Mouse (Mus musculus): ENCODE measurements around the gene Abcg1.

Gene Abcg1

DNA sequence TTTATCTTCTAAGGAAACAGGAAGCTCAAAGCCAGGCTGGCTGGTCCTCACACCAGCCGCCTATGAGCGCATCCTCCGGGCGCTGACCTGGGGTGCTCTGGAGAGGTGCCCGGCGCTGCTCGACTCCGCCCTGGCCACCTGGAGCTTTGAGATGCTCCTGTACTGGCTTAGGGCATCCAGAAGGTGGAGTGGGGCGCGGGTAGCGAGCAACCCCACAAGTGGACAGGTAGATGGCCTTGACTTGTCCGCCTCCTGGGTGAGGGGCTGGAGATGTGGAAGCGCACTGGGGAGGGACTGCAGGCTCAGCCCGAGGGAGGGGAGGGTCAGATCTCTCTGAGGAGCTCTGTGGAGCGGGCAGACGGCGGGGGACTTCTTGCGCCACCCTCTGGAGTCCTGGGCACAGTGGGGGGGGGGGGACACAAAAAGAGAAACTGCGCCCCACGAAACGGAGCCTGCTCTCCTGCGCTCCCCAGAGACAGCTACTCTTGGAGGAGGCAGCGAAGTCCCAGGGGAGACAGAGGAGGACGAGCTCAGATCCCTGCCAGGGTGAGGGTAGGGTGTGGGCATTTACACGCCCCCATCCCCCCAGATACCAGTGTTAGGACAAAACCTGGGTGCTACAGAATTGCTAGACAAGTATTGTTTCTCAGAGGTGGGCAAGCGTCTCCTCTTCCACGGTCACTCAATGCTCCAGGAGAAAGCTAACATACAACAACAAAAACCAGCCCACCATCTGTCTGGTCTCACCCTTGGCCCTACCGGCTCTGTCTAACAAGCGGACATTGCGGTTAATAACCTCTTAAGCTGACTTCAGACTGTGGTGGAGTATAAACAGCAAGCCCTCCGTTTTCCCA is 643 bp downstream of the Abcg1 start:
- DNase-seq = peak; percentile 55

DNA sequence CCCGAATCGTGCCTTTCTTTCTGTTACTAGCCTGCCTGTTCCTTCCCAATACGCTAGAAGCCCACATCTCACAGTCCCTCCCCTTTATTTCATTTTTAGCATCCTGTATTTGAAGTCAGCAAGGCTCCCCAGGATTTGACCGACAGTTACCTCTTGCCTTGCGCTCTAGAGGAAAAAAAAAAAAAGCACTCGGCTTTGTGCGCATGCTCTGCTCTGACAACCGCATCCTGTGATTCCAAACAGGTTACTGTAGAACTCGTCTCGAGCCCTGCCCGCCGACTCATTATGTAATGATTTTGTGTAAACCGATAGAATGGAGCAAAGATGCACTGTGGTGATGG is 1.2 kb downstream of the Abcg1 start:
- DNase-seq = peak; percentile 90

DNA sequence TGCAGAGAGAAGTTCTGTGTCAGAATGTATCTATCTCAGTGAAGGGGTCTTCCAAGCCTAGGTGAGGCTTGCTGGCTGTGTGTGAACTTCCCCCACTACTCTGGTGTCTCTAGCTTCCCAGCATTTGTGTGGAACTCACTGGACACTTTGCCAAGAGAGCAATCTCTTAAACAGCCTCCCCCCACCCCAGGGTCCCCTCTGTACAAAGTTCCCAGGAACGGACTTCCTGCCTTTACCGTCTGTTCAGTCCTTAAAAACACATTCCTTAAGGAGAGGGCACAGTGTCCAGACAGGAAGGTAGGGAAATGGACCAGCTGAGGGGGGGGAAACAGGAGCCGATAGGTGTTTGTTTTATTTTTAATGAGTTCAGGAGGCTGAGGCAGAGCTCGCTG is 2.7 kb downstream of the Abcg1 start:
- DNase-seq = peak; percentile 18

DNA sequence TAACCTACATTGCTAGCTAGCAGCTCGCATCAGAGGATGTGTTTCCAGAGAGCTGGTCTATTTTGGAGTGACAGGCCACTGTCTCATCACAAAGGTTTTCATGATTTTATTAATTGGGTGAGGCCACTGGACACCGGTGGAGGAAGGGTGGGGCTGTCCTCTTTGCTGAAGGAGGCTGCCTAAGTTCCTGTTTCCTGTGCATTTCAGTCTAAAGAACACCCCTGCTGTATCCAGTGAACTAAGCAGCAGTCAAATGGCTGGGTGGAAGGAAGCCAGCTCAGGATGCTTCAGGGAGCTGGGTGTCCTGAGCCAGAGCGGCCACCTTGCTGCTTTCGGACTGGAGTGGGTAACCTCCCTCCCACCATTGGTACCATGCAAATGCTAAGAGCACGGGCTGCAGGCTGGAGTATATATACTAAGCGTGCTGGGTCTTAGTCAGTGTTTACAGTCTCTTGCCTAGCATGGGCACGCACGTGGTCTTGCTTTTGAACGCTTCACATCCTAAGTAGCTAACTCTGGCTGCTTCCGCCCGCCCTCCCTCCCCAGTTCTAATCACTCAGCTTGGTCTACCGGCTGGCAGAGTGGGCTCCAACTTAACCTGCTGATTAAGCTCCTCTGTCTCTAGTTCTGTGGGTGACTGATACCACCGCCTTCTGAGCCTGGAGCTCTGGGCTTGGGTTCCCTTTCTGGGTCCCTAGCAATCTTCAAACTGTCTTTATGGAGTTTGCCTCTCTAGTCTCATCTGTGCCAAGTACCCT is 3.3 kb downstream of the Abcg1 start:
- peak; percentile 61 for DNase-seq

DNA sequence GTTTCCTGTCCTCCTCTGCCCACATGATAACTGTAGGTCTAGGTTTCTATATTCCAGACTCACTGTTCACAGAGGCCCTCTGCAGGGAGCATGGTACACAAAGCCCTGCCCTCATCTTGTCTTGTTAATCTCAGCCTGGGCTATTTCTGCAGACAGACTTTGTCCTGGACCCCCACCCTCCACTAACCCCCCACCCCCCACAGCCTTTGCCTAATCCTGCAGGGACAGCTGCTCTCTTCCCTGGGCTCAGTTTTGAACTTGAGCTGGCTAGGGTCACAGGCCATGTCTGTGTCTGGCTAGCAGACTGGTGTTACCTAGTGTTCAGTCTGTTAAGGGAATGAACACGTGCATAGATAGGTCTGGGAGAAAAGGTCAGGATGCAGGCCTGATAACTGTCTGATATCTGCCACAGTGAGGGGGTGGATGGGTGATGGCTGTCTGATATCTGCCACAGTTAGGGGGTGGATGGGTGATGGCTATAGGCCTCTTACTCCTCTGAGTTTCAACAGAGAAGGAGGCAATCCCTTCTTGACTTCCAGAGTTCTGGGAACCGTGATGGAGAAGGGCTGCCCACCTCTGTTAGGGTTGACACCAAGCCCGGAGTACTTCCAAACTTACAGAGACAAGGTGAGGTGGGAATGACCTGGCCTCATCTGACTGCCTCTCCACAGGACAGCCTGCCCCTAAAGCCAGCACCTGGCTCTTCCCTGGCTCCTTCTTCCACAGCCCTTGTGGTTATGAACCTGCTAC is 4.0 kb downstream of the Abcg1 start:
- no peak for DNase-seq

DNA sequence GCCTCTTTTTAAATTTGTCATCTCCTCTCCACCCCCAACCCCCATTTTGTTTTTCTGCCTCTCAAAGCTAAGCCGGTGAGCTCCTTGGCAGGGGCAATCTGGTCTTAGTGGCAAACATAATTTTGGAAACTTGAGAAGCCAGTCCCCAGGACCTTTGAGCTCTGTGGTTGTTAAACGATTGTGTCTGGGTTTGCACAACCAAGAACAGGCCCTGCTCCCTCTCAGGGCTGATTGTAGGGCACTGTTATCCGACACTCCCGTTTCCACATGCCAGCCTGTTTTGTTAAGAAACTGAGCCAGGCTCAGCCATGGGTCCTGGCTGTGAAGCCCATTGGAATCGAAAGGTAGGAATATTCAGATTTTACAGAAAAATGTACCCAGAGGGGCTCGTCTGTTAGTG is 8.6 kb downstream of the Abcg1 start:
- DNase-seq = no peak

DNA sequence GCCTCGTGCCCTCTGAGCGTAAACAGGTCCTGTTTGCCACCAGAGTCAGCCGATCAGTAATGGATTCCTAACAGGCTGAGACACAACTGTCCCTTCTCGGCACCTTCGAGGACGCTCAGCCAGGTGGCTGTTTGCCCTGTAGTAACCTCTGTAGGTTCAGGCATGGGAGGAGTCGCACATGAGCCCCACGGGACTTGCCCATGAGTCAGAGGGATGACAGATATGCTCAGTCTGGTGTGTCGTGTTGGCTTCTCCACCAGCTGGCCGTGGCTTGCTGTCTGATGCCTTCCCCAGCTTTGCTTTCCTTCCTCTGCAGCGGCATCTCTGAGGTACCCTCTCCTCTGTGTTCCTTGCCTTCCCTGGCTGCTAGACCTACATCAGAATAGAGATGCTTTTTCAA is 9.6 kb downstream of the Abcg1 start:
- peak; percentile 76 for DNase-seq

DNA sequence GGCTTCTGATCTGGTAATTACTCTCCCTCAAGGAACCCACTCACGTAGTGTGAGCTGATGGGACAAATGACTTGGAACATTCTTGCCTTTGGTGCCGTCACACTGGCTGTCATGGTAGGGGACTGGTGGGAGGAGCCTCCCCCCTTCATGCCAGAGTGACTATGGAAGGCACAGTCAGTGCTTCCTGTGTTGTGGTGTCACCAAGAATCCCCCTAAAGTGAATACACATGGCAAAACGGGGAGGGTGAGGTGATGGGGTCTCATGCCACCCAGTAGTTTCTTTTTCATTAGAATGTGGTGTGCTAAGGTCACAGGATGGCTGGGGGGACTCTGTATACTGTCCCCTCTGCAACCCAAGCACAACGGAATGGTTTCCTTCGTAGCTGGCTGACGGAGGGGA is 11.6 kb downstream of the Abcg1 start:
- peak; percentile 22 for DNase-seq

DNA sequence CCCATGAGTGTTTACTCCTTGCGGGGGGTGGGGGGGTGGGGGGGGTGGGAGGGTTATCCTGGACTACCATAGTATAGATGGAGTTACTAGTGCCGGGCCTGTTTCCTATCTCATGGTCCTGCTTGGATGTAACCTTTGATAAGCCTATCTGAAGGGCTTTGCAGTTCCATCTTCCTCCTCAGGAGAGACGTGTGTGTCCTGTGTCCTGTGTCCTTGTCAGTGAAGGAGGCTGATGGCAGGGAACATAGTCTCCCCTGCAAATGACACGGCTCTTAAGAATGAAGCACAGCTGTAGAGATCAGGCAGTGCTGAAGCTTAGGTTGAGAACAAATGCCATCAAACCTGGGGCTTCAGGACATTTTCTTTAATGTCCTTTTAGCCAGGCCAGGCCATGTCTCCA is 12.4 kb downstream of the Abcg1 start:
- DNase-seq = no peak

DNA sequence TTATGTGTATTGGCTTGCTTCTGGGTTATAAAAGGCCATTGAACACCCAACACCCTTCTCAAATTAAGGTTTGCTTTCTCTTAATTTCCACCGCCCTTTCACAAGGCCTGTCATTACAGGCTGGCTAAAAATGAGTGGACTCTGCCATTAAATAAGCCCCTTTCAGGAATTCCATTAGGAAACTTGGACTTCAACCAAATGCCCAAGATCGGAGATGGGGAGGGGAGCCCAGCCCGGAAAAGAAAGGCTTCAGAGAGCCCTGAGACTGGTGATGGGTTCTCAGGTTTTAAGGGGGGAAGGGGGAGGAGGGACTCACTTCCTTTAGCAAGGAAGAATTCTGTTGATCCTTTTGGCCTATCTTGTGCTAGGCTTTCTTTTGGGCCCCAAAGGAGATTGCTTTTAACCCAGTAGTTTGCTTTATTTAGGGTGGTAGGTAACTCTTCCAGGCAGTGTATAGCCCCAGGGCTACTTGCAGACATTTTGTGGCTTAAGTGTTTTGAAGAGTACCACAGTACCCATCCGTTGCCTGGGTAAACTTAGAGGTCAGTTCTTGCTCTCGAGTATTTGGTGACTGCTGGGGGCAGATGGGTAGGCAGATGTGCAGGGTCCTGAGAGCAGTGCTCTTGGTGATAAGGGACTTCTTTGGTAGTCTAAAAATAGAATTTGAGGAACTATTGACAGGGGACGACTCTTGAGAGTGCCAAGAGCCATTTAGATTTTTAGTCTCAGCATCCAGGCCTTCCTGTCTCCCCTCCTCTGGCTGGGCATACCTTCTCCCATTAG is 13.1 kb downstream of the Abcg1 start:
- DNase-seq = peak; percentile 23

DNA sequence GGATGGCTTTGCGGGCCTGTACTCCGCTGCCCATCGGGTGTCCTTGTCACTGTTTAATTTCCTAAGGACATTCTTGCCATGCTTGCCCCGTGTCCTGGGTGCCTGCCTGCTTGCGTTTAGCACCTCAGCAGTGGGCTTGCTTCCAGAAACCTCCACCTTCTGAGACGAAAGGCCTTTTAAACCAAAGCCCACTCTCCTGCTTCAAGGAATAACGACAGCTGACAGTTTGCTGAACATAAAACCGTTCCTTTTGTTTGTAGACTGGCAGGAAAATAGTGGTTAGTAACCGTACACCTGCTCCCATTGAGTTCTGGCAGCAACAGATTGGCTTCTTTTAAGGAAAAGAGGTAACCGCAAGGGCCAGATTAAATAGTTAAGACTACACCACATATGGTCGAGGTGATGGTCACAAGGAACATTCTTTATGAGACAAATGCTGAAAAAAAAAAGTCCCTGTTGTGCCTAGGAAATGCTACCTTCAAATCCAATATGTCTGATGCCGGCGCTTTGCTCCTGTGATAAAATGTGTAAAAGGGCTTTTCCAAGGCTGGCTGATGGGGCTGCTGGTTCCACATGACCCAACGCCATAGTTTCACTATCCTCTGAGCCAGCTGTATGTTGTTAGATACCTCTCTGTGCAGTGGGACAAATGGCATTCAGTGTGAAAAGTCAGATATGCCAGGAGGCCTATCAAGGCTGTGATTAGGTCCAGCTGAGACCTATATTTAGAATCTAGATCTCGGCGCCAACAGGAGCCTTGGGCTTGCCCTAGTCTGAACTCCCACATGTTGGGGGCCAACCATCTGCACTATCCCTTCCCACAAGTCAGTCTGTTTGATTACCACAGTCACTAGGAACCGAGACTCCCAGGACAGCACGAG is 14.2 kb downstream of the Abcg1 start:
- DNase-seq = no peak

DNA sequence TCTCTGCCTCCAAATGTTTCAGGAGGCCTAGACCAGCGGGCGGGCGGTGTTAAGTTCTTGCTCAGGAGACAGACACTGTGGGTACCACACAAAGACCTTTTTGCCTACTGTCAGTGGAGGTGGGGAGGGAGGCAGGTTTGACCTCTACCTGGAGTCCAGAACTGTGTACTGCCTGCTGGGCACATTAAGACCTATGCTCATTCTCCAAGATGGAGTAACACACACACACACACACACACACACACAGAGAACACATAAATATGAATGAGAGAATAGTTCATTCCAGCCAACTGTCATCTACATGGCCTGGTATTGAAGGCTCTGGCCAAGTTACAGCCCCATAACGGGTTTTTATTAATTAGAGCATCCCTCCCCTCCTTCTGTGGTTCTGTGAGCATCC is 15.4 kb downstream of the Abcg1 start:
- peak; percentile 37 for DNase-seq

DNA sequence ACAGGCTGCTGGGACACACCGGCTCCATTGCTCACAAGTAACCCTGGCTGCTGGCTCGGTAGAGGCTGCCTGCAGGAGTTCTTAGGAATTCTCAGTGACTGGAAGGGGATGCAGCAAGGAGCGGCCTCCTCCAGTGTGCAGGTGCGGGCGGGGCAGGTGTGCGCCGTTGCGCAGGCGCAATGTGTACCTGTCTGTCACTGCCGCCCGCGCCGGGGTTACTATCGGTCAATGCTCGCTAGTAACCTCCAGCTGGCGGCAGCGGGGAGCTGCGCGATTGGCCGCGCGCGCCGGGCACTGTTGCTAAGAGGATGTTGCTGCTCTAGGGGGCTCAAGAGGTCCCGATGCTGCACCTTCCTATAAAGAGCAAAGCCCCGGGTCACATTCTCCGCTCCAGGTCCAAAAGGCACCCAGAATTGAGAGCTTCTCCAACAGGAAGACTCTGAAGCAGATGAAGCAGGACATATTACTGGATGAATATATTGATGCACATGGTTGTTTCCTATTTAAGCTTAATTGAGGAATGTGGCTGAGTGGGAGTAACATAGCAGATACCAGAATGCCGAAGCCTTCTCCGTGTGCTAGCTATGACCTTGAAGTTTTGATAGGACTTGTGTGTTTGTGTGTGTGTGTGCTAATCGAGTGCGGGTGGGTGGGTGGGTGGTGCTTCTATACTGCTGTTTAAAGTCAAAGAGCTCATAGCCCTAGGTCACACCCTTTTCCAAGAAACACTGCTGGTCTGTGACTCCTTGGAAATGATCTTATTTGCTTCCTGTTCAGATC is 16.0 kb downstream of the Abcg1 start:
- DNase-seq = peak; percentile 96

DNA sequence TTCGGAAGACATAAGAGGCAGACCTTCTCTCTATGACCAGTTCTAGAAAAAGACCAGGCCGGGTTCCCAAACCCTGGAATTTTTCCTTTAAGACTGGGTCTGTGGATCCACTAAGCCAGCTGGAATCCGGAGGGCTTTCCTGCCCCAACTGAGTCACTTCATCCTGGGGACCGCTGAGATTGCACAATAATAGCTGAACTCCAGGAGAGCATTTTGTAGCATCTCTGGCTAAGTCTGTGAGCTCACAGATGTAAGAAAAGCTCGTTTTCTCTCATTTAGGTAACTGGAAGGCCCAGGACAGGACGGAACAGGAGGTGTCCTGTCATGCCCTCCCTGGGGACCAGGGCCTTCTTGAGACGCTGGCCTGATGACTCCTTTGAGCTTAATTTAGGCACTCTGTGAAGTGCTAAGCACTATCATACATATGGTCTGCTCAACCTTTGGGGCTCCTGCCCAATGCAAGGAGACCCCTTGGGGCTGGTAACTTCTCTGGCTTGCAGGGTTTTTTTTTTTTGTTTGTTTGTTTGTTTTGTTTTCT is 16.6 kb downstream of the Abcg1 start:
- DNase-seq = peak; percentile 24

DNA sequence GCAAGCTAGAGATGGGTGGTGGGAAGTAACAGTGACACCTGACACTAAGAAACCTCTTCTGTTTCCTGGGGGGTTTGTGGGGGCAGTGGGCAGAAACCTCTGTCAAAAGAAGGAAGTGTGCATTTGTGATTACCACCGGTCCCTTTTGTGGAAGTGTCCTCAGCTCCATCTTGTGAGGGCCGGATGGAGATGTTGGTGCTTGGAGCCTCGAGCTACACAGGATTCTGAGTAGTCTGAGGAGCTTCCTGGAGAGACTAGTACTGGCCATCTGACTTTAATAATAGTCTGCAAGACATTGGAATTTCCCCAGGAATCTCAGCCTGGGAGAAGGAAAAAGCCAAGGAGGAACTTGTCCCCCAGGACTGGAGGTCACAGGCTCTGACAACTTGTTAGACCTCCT is 17.2 kb downstream of the Abcg1 start:
- DNase-seq = peak; percentile 58

DNA sequence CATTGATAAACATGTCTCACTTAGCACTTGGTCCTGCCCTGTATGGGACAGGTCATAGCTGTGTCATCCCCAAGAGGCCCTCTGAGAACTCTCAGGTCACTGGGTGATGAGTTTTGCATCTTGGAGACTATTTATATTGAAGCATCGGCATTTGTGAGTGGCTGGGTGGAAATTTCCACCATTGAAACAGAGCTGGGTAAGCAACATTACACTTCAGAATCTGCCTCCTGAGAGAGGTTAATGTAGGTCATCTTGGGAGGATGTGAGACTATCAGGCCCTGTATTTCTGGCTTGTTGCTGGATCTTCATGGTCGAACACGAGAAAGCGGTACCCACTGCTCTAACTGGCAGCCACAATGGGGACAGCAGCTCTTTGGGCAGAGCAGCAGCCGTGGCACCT is 18.0 kb downstream of the Abcg1 start:
- DNase-seq = peak; percentile 31

DNA sequence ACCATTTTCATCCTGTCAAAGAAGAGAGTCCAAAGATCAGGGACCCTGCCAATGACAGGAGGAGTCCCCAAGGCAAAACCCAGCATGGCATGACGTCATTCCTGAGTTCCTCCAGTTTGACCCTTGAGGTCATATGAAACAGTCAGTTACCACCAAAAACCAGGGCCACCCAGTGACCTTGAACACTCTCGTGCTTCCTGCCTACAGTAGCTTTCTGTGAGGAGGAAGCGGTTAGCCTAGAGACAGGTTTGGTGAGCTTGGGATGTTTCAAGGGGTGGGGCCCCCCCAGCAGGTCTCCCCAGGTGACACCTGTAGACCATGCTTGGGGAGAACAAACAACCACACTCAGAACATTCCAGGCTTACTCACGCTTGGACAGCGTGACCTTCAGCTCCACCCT is 20.1 kb downstream of the Abcg1 start:
- peak; percentile 76 for DNase-seq

DNA sequence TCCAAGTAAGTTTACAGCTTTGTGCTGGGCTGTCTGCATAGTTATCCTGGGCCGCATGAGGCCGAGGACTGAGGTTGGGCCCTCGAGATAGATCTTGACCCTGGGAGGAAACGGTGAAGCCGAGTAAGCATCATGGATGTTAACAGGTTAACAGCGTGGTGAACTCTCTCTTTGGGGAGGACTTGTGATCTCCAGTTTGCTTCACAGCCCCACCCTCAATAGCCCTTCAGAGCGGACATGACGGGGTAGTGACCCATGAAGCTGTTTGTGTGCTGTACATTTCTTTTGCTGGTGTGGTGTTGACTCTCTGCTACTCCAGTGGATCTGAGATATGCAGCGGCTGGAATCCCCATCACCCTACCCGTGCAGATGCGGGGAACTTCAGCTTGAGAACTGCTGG is 21.1 kb downstream of the Abcg1 start:
- DNase-seq = no peak

DNA sequence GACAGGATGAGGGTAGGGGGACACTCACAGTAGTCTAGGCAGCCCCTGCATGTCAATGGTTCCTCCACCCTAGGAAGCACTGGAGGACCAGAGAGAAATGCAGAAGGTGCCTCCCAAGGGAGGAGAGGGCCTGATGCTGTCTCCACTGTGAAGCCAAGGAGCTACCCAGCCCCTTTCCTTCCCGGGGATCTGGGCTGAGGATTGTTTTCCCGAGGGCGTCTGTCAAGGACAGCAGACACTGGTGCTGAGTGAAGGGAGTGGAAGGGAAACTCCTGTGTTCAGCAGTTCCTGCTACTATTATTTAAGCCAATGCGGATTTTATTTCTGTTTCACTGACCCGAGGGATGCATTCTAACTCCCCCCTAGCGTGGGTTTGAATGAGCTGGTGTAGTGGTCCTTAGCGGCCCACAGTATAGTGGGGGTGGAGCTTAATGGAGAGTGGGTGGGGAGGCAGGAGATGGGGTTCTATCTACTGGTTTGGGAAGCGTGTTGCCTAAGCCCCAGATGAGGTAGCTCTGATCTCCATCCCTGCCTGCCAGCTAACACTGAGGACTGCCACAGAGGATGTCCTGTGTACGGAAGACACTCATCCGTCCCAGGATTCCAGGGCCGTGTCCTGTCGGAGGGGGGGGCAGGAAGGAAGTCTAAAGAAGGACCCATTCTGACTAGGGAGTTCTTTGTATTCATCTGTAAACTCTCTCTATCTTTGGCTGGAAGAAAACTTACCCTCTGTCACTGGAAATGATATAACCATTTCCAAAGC is 21.8 kb downstream of the Abcg1 start:
- no peak for DNase-seq

All from thymus, postnatal 14 days (tissue).